Mouse (Mus musculus) kidney, postnatal 14 days (tissue): ENCODE measurements at regions not wholly inside any gene's neighbourhood (a gene's known extent, or its start where the extent isn't known, plus 50 kb on each side); places are given as distances from the start of the nearest gene placed in this dataset.

Experiments
- DNase-seq: peaks from one replicate; pipeline ENCODE4 v3.0.0; 2022; ENCODE audit warnings: mixed read lengths

GRCm38 (mm10) chr10:67729271-67729670 lies 180.5 kb upstream of the Ado start:
- DNase-seq = peak; percentile 65

GRCm38 (mm10) chr10:67727580-67727979 lies 178.8 kb upstream of the Ado start:
- no peak for DNase-seq

- no peak for DNase-seq
These were observed 178.0 kb upstream of the Ado start for GRCm38 (mm10) chr10:67726796-67727195.

GRCm38 (mm10) chr10:67726351-67726750 lies 177.6 kb upstream of the Ado start:
- no peak for DNase-seq

- DNase-seq = peak; percentile 22
These were observed 173.0 kb upstream of the Ado start for GRCm38 (mm10) chr10:67721787-67722186.

- no peak for DNase-seq
These were observed 168.8 kb upstream of the Ado start for GRCm38 (mm10) chr10:67717506-67717905.

GRCm38 (mm10) chr10:67715046-67715445 lies 166.3 kb upstream of the Ado start:
- DNase-seq = no peak

- DNase-seq = no peak
These were observed 164.3 kb upstream of the Ado start for GRCm38 (mm10) chr10:67713098-67713497.

GRCm38 (mm10) chr10:67712665-67713064 lies 163.9 kb upstream of the Ado start:
- DNase-seq = peak; percentile 20

GRCm38 (mm10) chr10:67711961-67712360 lies 163.2 kb upstream of the Ado start:
- no peak for DNase-seq

GRCm38 (mm10) chr10:67706436-67706835 lies 157.7 kb upstream of the Ado start:
- no peak for DNase-seq

- no peak for DNase-seq
These were observed 154.2 kb upstream of the Ado start for GRCm38 (mm10) chr10:67702783-67703455.

- DNase-seq = no peak
These were observed 148.8 kb upstream of the Ado start for GRCm38 (mm10) chr10:67697401-67698195.

- DNase-seq = no peak
These were observed 147.4 kb upstream of the Ado start for GRCm38 (mm10) chr10:67695891-67696853.

GRCm38 (mm10) chr10:67694751-67695150 lies 146.0 kb upstream of the Ado start:
- no peak for DNase-seq

GRCm38 (mm10) chr10:67693586-67693985 lies 144.8 kb upstream of the Ado start:
- no peak for DNase-seq

- no peak for DNase-seq
These were observed 141.4 kb upstream of the Ado start for GRCm38 (mm10) chr10:67689944-67690670.

- no peak for DNase-seq
These were observed 130.6 kb upstream of the Ado start for GRCm38 (mm10) chr10:67679382-67679781.

GRCm38 (mm10) chr10:67673450-67673849 lies 124.7 kb upstream of the Ado start:
- no peak for DNase-seq

- DNase-seq = peak; percentile 53
These were observed 123.5 kb upstream of the Ado start for GRCm38 (mm10) chr10:67672281-67672680.

- DNase-seq = no peak
These were observed 120.3 kb upstream of the Ado start for GRCm38 (mm10) chr10:67669066-67669465.

- no peak for DNase-seq
These were observed 114.3 kb upstream of the Ado start for GRCm38 (mm10) chr10:67663028-67663427.
